Mouse (Mus musculus): Measurements from ENCODE around the gene Gm20388.

Gene Gm20388

DNA sequence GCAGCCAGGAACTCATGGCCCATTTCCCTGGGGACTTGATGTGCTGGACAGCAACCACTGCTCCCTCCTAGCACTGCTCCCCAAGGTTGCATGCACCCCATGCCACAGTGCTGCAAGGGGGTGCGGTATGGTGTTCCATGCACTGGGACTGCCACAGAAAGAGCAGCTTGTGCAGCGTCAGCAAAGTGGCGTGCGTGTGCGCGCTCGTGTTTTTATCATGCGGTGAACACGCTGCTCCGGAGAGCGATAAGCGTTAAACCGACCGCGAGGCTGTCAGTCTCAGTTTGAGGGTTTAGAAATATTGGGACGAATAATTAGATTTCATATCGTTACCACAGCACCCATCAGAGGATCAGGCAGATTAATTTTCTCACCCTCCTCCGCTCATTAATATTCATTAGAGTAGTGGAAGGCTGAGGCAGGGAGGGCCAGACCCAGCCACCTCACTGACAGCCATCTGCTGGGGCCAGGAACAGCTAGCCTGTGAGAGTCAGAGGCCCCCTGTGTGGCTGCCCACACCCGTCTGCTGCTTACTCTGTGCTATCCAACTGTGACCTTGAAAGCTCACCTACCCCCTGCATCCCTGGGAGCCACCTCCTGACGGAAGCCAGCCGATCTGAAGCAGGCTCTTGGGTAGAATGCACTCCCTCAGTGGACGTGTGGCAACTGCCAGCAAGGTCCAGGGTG, 2419.1 kb downstream of the Gm20388 start:
- in situ Hi-C loops (cut with MboI): no loop called here

- in situ Hi-C loops (cut with MboI): no loop called here
These were observed 2419.9 kb downstream of the Gm20388 start for GRCm38 (mm10) chr8:122330446-122331133.

- in situ Hi-C loops (cut with MboI): no loop called here
These were observed 2420.5 kb downstream of the Gm20388 start for GRCm38 (mm10) chr8:122331134-122331523.

DNA sequence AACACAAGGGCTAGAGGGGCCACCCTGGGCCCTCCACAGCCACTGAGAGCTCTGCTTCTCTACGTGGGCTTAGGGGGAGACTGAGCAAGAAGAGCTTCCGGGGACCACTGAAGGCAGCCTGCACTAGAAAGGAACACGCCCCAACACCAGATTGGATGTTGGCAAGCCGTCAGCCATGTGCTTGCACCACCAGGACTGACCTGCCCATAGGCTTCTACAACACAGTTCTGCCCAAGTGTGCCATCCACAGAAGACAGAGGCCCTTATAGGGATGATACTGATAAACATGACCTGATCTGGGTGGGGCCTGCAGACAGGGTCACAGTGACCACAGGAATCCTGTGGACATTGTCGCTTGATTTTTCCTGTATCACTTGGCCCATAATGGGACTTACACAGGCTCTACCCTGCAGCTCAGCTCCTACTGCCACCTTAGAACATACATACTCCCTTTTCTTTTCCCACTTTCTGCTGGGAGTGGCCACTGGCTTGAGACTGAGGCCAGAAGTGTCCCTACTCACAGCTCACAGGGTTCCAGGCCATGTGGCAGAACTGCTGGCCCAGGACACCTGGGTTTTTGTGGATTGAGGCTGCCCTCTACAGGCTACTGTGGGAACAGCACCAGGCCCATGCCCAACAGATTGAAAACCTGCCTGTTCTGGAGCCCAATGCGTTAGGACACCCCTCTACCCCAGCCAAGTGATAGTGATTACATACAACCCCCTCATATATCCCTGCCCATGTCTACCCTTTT, 2422.3 kb downstream of the Gm20388 start:
- in situ Hi-C loops (cut with MboI): no loop called here

GRCm38 (mm10) chr8:122333531-122333930, 2422.9 kb downstream of the Gm20388 start:
- in situ Hi-C loops (cut with MboI): no loop called here

DNA sequence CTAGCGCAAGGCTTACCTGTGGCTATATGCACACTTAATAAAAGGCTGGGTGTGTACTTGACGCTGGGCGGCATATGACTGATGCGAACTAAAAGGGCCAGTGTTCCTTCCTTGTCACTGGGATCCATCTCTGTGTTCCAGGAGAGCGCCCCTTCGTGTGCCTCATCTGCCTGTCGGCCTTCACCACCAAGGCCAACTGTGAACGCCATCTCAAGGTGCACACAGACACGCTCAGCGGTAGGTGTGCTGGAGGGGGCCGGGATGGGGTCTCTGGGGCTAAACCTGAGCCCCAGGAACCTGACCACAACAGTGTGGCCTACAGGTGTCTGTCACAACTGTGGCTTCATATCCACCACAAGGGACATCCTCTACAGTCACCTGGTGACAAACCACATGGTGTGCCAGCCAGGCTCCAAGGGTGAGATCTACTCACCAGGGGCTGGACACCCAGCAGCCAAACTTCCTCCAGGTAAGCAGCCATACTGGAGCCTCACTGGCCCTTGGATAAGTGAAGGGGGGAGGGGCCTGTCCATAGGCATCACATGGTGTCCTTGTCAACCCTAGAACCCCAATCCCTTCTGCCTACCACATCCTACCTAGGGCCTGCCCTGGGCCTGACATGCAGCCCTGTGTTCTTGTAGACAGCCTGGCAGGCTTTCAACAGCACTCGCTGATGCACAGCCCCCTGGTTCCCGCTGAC, 2424.3 kb downstream of the Gm20388 start:
- in situ Hi-C loops (cut with MboI): no loop called here

DNA sequence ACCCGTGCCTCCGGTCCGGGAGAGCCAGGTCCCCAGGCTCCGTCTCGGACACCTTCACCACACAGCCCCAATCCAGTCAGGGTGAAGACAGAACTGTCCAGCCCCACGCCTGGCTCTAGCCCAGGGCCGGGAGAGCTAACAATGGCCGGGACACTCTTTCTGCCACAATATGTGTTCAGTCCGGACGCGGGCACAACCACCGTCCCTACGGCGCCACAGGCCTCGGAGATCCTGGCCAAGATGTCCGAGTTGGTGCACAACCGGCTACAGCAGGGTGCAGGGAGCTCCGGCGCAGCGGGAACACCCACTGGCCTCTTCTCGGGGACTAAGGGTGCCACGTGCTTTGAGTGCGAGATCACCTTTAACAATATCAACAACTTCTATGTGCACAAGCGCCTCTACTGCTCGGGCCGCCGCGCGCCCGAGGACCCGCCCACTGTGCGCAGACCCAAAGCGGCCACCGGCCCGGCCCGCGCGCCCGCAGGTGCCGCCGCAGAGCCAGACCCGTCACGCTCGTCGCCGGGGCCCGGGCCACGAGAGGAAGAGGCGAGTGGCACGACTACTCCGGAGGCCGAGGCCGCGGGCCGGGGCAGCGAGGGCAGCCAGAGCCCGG, 2425.1 kb downstream of the Gm20388 start:
- in situ Hi-C loops (cut with MboI): no loop called here

DNA sequence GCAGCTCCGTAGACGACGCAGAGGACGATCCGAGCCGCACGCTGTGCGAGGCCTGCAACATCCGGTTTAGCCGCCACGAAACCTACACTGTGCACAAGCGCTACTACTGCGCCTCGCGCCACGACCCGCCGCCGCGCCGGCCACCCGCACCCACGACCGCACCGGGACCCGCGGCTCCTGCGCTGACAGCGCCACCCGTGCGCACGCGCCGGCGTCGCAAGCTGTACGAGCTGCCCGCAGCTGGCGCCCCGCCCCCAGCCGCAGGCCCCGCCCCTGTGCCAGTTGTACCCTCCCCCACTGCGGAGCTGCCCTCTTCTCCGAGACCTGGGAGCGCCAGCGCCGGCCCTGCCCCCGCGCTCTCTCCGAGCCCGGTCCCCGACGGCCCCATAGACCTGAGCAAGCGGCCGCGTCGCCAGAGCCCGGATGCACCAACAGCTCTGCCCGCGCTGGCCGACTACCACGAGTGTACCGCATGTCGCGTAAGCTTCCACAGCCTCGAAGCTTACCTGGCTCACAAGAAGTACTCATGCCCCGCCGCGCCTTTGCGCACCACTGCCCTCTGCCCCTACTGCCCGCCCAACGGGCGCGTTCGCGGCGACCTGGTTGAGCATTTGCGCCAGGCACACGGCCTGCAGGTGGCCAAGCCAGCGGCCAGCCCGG, 2425.7 kb downstream of the Gm20388 start:
- in situ Hi-C loops (cut with MboI): no loop called here

- in situ Hi-C loops (cut with MboI): no loop called here
These were observed 2428.2 kb downstream of the Gm20388 start for GRCm38 (mm10) chr8:122338852-122339251.

DNA sequence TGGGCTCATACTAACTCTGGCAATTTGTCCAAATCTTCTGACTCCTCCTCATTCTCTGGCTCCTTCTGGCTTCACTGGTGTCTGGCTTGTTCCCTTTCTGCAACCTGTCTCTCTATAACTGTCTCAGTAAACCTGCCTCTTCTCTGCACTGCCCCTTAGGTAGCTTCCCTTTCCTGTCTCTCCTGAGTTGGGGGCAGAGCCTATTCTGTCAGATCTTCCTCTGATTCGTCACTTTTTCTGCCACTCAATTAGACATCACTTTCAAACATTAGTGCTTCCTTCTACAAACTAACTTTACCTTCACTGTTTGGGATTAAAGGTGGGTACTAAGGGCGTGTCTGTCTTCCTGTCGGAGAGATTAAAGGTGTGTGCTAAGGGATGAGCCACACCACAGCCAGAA, 2430.1 kb downstream of the Gm20388 start:
- in situ Hi-C loops (cut with MboI): no loop called here

DNA sequence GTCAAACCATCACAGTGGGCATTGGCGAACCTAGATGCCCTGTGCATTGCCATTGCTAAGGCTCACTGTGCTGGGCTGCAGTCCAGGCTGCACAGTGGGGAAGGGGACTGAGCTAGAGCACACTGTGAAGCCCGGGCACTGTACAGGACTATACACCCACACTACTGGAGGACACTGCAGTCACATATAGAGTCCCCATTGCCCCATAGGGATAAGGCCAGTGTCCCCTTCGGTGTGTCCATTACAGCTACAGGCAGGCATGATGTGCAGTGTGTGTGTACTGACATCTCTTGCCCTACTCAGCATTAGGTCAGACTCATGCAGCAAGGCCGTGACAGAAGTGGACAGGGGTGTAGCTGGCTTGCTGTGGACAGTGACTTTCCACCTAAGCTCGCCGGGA, 2431.1 kb downstream of the Gm20388 start:
- in situ Hi-C loops (cut with MboI): no loop called here

- in situ Hi-C loops (cut with MboI): no loop called here
These were observed 2431.7 kb downstream of the Gm20388 start for GRCm38 (mm10) chr8:122342362-122342761.

GRCm38 (mm10) chr8:122342806-122343209, 2432.2 kb downstream of the Gm20388 start:
- in situ Hi-C loops (cut with MboI): no loop called here

DNA sequence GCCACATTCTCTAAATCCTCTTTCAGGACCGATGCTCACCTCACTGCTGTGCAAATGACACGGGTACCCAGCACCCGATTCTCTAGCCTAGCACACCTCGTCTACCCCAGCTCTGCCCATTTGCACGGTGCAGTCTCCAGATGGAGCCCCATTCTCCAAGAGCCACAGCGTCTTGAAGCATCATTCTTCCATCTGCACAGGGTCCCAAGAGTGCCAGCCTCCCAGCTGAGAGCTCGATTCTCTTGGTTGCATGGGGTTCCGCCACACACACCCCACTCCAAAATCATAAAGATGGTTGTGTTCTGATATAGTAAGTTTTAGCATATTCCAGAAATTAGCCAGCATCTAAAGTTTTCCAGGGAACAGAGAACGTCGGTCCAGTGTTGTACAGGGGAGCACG, 2432.7 kb downstream of the Gm20388 start:
- in situ Hi-C loops (cut with MboI): no loop called here

- in situ Hi-C loops (cut with MboI): no loop called here
These were observed 2433.1 kb downstream of the Gm20388 start for GRCm38 (mm10) chr8:122343758-122344157.

DNA sequence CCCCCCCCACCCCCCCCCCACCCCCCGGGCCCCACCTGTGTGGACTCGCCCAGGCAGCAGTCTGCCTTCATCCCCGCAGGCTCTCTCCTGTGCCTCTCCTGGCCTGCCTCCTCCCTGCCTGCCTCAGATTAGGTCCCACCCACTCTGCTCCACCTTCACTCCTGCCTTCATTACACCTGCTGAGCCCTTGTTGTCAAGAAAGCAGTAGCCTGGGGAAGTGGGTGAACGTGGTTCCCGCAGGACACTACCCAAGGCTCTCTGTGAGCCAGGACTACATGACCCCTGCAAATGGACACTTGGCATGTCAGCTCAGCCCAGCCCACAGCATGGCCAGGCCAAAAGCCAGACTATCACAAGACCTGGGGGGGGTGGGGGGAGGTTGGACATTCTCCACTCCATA, 2433.6 kb downstream of the Gm20388 start:
- in situ Hi-C loops (cut with MboI): no loop called here

- in situ Hi-C loops (cut with MboI): no loop called here
These were observed 2434.8 kb downstream of the Gm20388 start for GRCm38 (mm10) chr8:122345181-122346095.

GRCm38 (mm10) chr8:122347811-122348552, 2437.3 kb downstream of the Gm20388 start:
- in situ Hi-C loops (cut with MboI): no loop called here
